Mouse (Mus musculus) telencephalon, adult 2 months (tissue): ENCODE data around the gene H2afj.
A peak's percentile ranks its signal among the peaks of the same experiment; 100 is the strongest.

Source experiments
- DNase-seq: peaks from one replicate; pipeline ENCODE4 v3.0.0-alpha.2; 2011; ENCODE audit warnings: low read depth, low spot score

H2afj gene

DNA sequence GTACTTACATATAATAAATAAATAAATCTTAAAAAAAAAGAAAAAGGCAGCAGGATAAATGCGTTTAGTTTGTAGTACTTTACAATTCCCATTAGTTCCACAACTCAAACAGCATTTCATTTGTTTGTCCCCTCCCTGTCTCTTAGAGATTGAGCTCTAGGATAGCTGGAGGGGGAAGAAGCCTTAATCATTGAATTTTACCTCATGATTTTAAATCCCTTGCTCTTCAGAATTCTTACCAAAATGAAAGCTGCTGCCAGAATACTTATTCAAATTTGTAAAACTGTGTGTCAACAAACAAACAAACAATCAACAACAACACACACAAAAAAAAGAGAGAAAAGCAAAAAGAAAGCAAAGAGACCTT lies 2.7 kb upstream of the H2afj start:
- DNase-seq = no peak

DNA sequence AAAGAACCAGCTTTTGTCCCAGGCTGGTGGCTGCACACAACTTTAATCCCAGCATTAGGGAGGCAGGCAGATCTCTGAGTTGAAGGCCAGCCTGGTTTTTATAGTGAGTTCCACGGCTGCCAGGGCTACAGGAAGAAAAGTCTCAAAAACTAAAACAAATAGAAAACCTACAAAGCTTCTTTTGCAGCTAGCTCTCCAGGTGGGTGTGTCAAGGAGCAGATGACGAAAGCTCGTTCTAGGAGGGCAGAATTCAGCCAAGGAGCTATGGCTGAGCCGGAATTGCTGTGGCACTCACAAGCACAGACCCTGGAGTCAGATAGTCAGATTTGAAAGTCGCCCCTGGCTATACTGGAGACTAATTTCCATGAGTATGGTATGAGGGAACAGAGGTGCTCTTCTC lies 1.2 kb upstream of the H2afj start:
- DNase-seq = no peak

DNA sequence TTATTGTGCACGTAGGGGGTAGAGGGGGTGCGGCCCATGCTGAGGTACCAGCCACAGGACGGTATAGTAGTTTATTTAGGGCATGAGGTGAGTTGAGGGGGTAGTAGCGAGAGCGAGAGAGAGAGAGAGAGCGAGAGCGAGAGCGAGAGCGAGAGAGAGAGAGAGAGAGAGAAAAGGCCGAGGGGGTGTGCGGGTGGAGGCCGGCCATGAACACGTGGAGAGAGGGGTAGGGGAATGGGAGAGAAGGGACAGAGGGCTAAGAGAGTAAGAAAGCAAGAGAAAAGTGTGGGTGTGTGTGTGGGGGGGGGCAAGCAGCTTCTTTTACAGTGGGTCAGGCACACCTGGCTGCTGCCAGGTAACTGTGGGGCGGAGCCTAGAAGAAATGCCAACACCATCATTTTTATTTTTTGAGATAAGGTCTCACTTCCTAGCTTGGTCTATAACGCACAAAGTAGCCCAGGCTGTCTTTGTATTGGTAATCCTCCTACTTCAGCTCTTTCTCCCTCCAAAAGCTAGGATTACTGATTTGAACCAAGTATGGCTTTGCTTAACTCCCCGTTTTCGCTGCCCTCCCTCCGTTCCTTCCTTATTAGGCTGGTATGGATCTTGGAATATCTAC lies 540 bp upstream of the H2afj start:
- DNase-seq = no peak

DNA sequence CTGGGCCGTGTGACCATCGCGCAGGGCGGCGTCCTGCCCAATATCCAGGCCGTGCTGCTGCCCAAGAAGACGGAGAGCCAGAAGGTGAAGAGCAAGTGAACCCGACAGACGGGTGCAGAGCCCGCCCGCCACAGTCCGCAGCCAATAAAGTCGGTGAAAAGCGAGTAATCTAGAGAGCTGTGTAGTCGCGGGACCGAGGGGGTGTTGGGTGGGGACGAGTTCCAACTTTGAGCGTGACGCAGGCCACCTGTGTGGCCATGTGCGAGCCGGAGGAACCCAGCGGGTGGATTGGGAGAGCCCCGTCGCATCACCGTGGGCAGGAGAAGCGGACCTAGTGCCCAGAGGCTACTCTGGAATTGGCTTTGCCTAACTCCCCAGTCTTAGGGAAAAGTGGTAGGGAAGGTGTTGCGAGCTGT lies 595 bp downstream of the H2afj start:
- no peak for DNase-seq

DNA sequence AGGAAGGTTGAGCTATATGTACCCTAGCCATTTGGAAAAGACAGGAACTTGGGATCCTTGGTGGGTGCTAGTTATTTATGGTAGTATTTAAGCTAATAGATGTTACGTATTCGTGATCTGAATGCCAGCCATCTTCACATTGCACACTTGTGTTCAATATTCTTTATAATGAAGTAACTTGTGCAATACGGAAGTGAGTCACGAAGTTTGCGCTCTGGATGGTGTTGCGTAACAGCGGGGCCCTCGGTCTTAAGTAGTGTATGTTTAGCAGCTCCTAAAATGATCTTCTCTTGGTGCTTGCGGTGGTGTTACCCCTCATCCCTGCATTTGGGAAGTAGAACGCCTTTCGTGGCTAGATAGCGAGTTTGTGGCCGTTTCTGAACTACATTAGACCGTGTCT lies 1.0 kb downstream of the H2afj start:
- DNase-seq = no peak

DNA sequence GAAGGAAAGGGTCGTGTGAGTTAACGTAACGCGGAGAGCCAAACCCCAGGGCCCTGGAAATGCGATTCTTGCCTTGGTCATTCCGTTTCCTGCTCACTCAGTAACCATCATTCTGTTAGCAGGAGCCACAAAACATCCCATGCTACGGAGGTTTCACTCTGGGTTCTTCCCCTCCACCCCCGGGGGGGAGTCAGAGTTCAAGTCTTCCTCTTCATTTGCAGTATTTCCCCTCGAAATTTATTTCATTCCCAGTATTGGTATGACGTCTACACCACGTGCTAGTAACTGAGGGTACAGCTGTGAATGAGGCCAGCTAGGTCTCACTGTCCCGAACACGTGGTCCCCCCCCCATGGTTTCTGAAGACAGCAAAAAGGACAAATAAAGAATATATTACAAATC lies 1.6 kb downstream of the H2afj start:
- no peak for DNase-seq

DNA sequence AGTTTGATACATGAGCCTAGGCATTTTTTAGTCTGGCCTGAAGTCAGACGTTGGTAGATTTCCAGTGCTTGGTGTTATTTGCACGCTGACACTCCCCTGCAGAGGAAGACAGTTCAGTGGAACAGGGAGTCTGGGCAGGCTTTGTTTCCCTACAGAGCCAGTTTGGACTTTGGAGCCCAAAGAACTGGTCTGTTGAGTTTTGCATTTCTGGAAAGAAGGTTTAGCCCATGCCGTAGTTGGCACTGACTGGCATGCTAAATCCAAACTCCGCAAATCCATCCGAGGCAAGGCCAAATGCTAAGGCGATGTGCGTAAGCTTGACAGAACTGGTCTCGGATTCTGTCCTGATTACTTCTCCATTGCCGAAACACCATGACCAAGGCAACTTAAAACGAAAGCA lies 3.2 kb downstream of the H2afj start:
- no peak for DNase-seq

DNA sequence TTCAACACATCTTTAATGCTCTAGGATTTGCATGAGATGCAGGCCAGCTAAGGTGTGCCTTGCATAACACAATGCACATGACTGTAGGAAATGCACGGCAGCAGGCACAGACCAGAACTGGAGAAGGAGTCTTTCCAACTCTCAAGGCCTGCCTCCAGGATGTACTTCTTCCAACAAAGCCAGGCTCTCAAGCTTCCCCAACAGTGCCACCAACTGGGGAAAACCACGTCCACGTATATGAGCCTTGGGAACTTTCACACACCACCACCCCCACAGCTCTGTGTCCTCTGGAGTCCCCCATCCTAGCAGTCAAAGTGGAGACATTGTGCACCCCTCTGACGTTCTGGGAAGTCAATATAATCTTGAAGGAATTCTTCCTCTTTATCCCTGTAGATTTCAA lies 5.1 kb downstream of the H2afj start:
- peak; percentile 68 for DNase-seq

DNA sequence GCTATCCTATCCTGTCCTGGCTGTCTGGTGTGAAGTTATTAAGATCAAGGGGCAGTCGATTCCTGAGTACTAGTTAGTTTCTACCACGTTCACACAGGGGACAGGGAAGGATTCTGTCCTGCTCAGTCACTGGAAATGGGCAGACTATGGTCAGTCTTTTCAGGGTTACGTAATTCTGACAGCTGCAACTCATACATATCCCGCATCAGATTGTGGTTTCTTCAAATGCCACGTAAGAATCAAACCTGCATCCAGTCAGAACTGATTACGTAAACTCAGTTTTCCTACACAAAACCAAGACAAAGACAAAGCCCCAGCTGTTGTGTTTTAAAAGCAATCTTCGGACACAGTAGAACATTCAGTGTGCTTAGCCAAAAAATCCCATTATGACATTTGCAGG lies 7.3 kb downstream of the H2afj start:
- no peak for DNase-seq

DNA sequence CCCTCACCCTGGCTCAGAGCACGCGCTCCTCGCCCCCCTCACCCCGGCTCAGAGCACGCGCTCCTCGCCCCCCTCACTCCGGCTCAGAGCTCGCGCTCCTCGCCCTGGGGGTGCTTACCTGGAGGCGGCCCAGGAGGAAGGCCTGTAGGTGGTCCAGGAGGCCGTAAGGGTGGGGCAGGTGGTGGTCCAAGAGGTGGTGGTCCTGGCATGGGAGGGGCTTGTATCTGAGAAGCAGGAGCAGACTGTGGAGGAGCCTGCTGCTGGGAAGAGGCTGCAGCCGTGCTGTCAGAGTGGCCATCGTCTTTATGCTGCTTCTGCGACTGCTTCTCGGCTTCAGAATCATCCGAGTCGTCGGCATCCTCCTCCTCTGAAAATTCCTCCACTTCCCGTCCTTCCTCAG lies 8.8 kb downstream of the H2afj start:
- no peak for DNase-seq

DNA sequence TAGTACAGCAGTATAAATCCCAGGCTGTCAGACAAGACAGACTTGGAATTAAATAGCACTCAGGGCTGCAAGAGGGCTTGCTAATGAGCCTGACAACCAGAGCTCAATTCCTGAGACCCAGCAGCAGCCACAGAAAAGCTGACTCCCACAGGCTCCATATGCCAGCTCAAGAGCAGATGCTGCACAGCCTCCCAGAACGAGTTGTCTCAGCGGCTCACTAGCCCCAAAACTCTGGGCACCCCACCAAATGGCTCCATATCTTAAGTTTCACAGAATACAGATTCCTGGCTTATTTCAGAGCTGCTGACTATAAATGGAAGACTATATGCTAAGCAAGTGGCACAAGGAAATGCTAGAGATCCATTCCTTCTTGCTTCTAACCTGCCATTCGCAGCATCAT lies 9.5 kb downstream of the H2afj start:
- DNase-seq = peak; percentile 97

DNA sequence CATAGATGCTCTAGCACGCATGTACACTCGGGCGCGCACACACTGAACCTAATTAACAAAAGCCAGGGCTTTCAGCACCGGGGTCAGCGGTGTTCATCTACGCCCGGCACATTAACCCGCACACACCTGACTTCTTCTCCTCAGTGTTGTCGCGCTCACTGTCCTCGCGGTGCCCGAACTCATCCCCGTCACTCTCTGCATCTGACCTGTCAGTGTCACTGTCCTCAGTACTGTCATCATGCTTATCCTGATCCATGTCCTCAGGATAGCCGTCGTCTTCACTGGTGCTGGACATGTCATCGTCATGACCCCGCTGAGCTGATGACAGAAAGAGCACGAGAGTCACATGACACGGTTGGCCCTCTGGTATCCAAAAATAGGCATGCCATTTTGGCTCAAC lies 12.3 kb downstream of the H2afj start:
- no peak for DNase-seq

DNA sequence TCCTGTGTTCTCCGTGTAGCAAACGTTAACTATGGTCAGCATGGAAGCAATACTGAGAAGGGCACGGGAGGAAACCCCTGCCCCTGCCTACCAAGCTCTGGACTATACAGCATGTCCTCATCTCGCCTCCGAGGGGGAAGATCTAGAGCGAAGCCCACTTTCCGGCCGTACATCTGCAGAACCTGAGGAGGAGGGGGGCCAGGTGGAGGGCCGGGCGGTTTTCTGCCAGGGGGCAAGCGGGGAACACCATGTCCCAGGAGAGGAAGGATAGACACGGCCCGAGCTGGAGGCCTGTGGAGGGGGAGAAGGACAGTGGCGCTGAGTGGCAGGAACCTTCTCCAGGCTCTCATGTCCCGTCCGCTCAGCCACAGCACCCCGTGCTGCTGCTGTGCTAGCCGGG lies 13.0 kb downstream of the H2afj start:
- no peak for DNase-seq

DNA sequence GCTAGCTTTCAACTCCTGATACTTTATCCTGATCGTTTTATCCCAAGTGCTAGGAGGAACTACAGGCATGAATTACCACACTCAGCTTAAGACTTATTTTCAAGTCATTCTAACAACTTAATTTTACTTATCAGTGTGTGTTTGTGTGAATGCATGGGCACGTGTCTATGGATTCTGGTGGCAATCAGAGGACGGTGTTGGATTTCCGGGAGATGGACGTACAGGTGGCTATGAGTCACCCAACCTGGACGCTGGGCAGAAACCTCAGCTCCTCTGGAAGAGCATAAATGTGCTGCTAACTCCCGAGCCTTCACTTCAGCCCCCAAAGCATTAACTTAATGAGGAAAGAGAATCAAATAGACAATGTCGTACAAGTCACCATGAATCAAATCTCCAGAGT lies 16.9 kb downstream of the H2afj start:
- DNase-seq = no peak

DNA sequence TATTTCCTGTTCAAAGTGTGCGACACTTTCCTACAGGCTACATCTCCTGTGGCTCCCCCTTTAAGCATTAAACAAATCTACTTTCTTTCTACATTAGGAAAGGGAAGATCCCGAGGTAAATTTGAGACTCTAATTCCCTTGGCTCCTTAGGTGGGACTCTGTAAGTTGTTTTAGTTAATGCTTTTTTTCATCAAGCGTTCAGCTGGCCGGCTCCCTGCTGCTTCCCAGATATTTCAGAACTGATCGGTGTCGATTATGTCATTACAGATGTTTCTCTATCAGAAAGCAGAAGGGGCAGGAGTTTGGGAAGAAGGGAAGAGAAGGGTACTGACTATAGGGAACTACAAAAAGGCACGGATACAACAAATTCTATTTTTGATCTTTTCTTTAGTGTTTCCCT lies 19.1 kb downstream of the H2afj start:
- DNase-seq = no peak

DNA sequence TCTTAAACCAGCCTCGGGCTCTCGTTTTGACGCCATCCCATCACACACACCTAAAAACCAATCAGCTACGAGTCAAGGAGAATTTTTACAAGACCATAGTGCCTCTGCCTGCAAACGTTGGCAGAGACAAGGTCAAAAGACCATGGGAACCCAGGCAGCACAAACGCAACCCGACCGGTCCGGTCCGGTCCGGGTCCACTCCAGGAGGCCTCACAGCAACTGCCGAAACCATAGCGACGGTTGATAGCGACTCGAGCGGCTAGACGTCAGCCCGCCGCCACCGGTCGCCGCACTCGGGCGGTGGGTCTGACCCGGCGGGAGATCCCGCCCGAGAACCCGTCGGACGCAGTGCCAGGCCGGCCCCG lies 19.5 kb downstream of the H2afj start, which contains the start of gene BC049715:
BC049715 (plus strand) TSS at position 111 of the 365 bp plus-strand sequence.
- DNase-seq = no peak

DNA sequence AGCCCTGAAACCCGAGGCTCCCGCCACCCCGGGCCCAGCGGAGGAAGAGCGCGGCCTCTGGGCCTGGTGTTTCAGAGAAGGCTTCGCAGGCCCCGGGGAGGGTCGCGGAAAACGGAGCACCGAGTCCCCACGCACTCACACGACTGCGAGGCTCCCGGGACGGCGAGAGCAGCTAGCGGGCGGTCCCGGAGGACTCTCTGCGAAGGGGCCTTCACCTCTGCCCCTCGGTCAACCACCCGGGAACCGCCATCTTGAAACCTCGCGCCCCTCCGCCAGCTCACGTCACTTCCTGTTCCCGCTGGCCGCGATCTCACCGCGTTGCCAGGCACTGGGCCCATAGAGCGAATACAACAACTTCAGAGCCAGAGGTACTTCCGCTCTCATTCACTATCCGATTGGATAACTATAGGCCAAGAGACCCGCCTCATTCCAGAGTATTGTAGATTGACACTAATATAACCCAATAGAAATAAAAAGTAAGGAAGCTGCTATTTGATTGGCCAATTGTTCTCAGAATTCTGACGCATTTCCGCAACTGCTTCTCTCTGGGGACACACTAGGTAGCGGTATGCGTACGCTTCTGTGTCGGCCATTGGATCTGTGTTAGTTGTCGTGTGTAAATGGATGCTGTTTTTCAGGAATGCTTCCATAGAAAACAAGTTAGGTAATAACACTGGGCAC lies 20.0 kb downstream of the H2afj start, which contains the start of gene Wbp11:
Wbp11 (minus strand) TSS at position 353 of the 681 bp plus-strand sequence.
- peak; percentile 99 for DNase-seq

DNA sequence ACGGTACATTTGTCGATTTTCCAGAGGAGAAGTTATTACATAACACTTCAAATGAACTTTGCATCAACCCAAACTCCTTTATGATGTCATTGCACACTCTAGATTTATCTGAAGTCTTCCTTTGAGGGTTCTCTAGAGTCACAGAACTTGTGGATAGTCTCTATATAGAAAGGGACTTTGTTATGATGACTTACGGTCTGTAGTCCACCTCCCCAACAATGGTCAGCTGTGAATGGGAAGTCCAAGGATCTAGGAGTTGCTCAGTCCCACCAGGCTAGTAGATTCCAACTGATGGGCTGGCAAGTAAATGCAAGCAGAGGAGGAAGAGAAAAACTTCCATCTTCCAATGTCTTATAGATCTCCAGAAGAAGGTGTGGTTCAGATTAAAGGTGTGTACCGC lies 20.6 kb downstream of the H2afj start:
- no peak for DNase-seq

DNA sequence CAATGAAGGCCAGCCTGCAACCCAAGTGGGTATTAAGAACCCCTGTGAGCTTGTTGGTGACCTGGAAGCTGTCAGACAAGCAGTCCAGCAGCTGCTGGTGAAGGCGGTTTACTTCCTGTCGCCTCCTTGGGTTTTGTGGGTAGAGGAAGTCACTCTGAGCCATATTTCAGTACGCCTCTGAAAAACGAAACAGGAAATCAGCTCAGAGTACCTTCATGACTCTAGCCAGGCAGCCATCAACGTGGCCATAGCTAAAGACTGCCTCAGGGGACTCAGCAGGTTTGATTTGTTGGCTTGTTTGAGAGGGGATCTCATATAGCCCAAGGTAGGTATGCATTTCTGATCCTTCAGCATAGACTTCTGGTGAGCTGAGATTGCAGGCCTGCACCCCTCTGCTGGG lies 23.7 kb downstream of the H2afj start:
- no peak for DNase-seq

DNA sequence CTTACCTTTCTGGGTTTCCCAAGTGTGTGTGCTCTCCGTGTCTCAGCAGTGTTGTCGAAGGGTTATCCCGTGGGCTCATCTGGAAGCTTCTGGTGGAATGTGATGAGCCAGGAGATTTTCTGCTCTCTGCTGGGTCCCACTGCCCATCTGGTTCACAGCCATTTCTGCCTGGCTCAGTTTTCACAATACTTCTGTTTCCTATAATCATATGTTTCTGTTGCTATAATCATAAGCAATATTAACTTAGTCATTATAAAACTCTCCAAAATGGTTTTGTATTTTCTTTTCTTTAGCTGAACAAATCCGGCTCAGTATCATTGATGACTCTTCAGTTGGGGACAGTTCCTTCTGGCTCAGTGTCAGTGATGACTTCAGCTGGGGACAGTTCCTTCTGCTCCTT lies 27.3 kb downstream of the H2afj start, which contains the start of gene Smco3:
Smco3 (minus strand) TSS at position 101 of the 400 bp plus-strand sequence.
- no peak for DNase-seq

DNA sequence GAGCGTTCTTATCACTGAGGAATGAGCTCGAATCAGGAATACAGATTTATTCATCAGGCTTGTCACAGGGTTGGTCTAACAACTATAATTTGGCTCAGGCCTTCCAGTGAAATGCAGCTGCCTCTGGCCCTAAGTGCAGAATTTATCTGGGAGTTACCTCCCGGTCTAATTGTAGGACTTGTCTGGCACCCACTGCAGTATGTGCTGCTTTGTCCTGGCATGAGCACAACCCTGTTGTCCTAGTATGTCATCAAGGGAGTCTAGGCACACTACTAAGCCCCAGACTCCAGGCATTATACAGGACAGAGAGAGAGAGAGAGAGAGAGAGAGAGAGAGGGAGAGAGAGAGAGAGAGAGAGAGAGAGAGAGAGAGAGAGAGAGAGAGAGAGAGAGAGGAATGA lies 29.3 kb downstream of the H2afj start:
- no peak for DNase-seq

DNA sequence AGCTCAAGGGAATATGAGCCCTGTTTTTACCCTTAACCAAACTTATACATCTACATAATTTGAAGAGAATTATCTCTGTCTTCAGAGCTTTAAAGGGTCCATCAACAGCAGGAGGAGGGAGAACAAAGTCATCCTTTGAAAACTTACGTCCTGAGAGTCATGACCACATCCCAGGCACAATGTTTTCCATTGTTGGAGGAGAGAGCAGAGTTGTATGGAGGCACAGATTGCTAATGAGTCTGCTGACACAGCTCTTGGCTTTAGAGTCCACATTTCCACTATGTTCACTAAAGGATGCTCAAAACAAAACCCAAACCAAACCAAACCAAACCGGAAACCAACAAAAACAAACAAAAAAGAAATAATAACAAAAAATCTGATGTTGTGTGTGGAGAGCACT lies 36.9 kb downstream of the H2afj start:
- DNase-seq = peak; percentile 57

DNA sequence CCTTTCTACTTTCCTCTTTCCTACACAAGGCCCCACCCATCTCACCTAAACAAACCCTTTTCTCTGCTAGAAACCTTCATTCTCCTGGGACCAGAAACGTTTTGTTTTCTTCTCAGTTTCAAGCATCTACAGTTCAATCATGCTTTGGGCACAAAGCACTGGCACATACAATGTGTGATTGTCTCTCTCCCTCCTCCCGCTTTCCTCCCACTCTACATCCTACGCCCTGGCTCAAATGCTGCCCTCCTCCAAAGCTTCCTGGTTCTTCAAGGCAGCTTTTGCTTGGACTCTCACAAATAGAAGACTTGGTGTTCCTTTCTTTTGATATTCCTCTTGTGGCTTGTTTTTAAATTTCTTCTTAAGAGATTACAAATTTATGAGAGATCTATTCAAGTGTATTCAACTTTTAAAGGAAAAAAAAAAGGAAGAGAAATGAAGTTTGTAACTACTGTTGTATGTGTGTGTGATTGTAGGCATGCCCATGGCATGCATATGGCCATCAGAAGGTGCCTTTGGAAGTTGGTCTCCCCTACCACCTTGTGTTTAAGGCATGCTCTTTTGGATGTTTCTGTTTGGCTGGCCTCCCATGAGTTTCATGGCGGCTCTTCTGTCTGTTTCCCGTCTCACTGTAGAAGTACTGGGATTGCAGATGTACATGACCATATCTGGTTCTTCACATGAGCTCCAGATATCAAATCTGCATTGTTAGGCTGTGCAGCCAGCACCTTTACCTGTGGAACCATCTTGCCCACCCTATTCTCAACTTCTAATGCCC lies 37.8 kb downstream of the H2afj start:
- peak; percentile 44 for DNase-seq
